Mouse (Mus musculus) embryonic facial prominence, embryonic 11.5 days (tissue): Measurements from ENCODE around the gene Bbc3. TPM values are rescaled to one million over a fixed set of nuclear protein-coding genes. Genes with fewer than 3 reads are reported as not detected.

Source experiments
- ATAC-seq: fragments of 200-750 bp; cut with Nextera tagmentation; replicated peaks from 2 replicates; pipeline ENCODE4 v1.8.0; 2017; ENCODE audit warnings: low read depth; ENCODE audit not compliant: insufficient number of reproducible peaks, low FRiP score, low TSS enrichment
- DNase-seq: peaks from one replicate; pipeline ENCODE4 v3.0.0-alpha.2; 2015; ENCODE audit warnings: low spot score
- H3K27ac ChIP-seq: fragments of 300-500 bp; sonication (generic); replicated peaks from 2 replicates; pipeline ENCODE4 v1.5.1; 2014; ENCODE audit warnings: mild to moderate bottlenecking, low read depth, low read length, control low read depth
- H3K27me3 ChIP-seq: fragments of 300-500 bp; sonication (generic); 2 replicates; pipeline ENCODE4 v1.6.1; 2014; ENCODE audit warnings: mild to moderate bottlenecking, low read length, moderate library complexity, mixed read lengths; ENCODE audit not compliant: control insufficient read depth, insufficient read depth
- H3K36me3 ChIP-seq: fragments of 300-500 bp; sonication (generic); replicated peaks from 2 replicates; pipeline ENCODE4 v1.6.1; 2014; ENCODE audit warnings: low read depth, mild to moderate bottlenecking, low read length, moderate library complexity, mixed read lengths; ENCODE audit not compliant: control insufficient read depth, insufficient read depth
- H3K4me1 ChIP-seq: fragments of 300-500 bp; sonication (generic); 2 replicates; pipeline ENCODE4 v1.6.1; 2014; ENCODE audit warnings: low read length, mixed read lengths; ENCODE audit not compliant: control insufficient read depth, insufficient read depth
- H3K4me2 ChIP-seq: fragments of 300-500 bp; sonication (generic); 2 replicates; pipeline ENCODE4 v1.6.1; 2014; ENCODE audit warnings: low read depth, mild to moderate bottlenecking, control low read depth, low read length, moderate library complexity
- H3K4me3 ChIP-seq: fragments of 300-500 bp; sonication (generic); 2 replicates; pipeline ENCODE4 v1.5.1; 2014; ENCODE audit warnings: low read depth, low read length, control low read depth
- H3K9ac ChIP-seq: fragments of 300-500 bp; sonication (generic); replicated peaks from 2 replicates; pipeline ENCODE4 v1.6.1; 2014; ENCODE audit warnings: mild to moderate bottlenecking, control low read depth, low read length
- H3K9me3 ChIP-seq: fragments of 300-500 bp; sonication (generic); replicated peaks from 2 replicates; pipeline ENCODE4 v1.6.1; 2016; ENCODE audit warnings: mild to moderate bottlenecking, low read length, inconsistent platforms, mixed read lengths; ENCODE audit not compliant: control insufficient read depth
- WGBS: fragments of 180-500 bp; shearing (Covaris S2); extraction: QIAGEN DNeasy Blood & Tissue Kit; methylation state at CpG from one replicate; pipeline ENCODE4 v1.1.7; 2014; 5-methylcytosine and 5-hydroxymethylcytosine counted together
- polyA plus RNA-seq: library from polyadenylated mRNA; unstranded; fragments of >200 nt; fragmentation: Nextera tagmentation; extraction: Ambion mirVana; gene quantifications from 2 replicates; pipeline ENCODE4 v1.2.1, GENCODE M21; 2014

Bbc3 gene
- polyA plus RNA-seq, 1 experiment from 2014 or later: 5.9 TPM

DNA sequence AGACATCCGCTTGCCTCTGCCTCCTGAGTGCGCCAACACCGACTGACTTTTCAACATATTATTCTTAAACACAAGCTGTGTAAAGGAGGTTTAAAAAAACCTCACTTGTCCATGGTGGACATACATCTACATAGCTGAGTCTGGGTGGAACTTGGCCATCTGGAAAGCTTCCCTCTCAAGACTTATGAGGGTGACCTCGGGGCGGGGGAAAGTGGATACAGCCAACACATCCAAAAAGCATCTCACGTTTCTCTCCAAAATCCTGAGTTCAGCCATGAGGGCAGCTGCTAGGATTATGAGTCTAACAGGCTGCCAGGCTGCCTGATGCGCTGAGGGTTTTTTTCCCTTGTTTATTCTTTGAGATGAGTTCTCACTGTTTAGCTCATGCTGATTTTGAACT, 16.5 kb downstream of the Bbc3 start:
- DNase-seq (no peak), ATAC-seq (no peak)
- H3K4me2 ChIP-seq: no peak overlapping the region
- H3K27me3 ChIP-seq: no peaks in the 10 kb centered on the region
- H3K4me3 ChIP-seq: no peak overlapping the region
- no peaks in the 10 kb centered on the region for H3K4me1 ChIP-seq
- WGBS: 83% methylated on average over 7 of the region's 7 CpGs
- no peaks in the 10 kb centered on the region for H3K9me3 ChIP-seq
- H3K36me3 ChIP-seq: no peaks in the 10 kb centered on the region; the same call in 1 of the 2 replicates
- H3K27ac ChIP-seq: no peak overlapping the region
- no peak overlapping the region for H3K9ac ChIP-seq

DNA sequence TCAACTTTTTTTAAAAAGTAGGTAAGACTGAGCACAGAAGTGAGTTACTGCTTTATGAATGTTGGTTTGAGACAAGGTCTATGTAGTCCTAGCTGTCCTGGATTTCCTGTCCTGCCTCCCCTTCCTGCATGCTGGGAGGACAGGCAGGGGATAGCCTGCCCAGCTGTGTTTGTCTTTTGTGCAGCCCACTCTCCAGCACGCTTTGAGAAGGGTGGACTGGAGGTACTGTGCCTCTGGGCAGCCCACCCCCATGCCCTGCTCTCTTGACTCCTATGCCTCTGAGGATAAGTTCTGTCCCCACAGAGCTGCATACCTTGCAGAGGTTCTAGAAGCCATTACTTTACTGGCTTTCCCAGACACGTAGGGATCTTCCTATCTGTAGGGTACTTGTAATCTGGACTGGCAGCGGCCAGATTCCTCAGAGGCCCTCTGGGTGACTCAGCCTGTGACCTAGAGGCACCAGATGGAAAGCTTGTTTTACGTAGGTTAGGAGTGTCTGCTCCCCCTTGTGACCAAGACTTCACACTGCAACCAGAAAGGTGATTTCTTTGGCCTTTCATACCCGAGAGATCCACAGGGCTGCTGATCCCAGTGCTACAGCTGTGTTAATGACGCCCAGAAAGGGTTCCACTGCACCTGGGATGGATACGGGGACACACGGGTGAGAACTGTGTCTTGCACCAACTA, 17.9 kb downstream of the Bbc3 start:
- Histone ChIP-seq H3K27ac (no peak overlapping the region), H3K9ac (no peak overlapping the region), H3K4me3 (no peak overlapping the region), H3K27me3 (no peaks in the 10 kb centered on the region), H3K4me2 (no peak overlapping the region), H3K9me3 (no peaks in the 10 kb centered on the region), H3K36me3 (no peaks in the 10 kb centered on the region; the same call in 1 of the 2 replicates), H3K4me1 (no peaks in the 10 kb centered on the region)
- WGBS: 24% methylated on average over 8 of the region's 8 CpGs
- peak; percentile 49; the same call in 1 of the 2 replicates for ATAC-seq
- DNase-seq: peak; percentile 82

- ATAC-seq (0 out of 2 replicates have a peak, but pooled peaks have one; percentile 11), DNase-seq (no peak)
- Histone ChIP-seq H3K36me3 (no peaks in the 10 kb centered on the region; the same call in 1 of the 2 replicates), H3K4me2 (no peak overlapping the region), H3K4me3 (no peak overlapping the region), H3K27me3 (no peaks in the 10 kb centered on the region), H3K27ac (no peak overlapping the region), H3K9ac (no peak overlapping the region), H3K9me3 (no peaks in the 10 kb centered on the region), H3K4me1 (no peaks in the 10 kb centered on the region)
- 90% methylated on average over 2 of the region's 2 CpGs for whole genome bisulfite sequencing
Measured at GRCm38 (mm10) chr7:16326607-16326971, 18.4 kb downstream of the Bbc3 start.

DNA sequence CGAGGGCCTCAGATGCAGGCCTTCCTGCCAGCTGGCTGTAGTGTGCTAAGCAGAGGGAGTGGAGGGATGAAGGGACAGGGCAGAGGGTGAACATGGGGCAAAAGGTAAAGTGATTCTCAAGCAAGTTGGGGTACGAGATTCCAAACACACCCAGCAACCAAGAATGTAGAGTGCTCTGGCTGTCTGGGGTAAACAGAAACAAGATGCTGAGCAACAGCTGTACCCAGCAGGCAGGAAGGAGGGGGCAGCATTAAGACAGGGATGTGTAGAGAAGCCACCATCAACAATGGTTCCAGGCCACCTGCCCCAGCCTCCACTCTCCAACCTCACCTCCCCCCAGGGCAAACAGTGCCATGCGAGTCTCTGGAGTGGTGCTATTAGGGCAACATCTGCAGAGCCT, 21.0 kb downstream of the Bbc3 start:
- Histone ChIP-seq H3K27ac (no peak overlapping the region), H3K4me3 (no peak overlapping the region), H3K9me3 (no peaks in the 10 kb centered on the region), H3K9ac (no peak overlapping the region), H3K36me3 (peaks cover 3% of the 10 kb centered on the region; the same call in 1 of the 2 replicates), H3K4me2 (no peak overlapping the region), H3K4me1 (no peaks in the 10 kb centered on the region), H3K27me3 (no peaks in the 10 kb centered on the region)
- WGBS: 85% methylated on average over 3 of the region's 3 CpGs
- no peak for DNase-seq
- no peak for ATAC-seq

- ATAC-seq (no peak), DNase-seq (peak; percentile 8)
- no peak overlapping the region for H3K4me2 ChIP-seq
- no peak overlapping the region for H3K27ac ChIP-seq
- H3K36me3 ChIP-seq: peaks cover 16% of the 10 kb centered on the region
- H3K9me3 ChIP-seq: no peaks in the 10 kb centered on the region
- H3K4me3 ChIP-seq: no peak overlapping the region
- no peak overlapping the region for H3K9ac ChIP-seq
- H3K27me3 ChIP-seq: no peaks in the 10 kb centered on the region
- 71% methylated on average over 2 of the region's 2 CpGs for WGBS
- no peaks in the 10 kb centered on the region for H3K4me1 ChIP-seq
Measured at GRCm38 (mm10) chr7:16337733-16338132, 29.5 kb downstream of the Bbc3 start.

- Histone ChIP-seq H3K4me1 (no peaks in the 10 kb centered on the region), H3K4me3 (no peak overlapping the region), H3K27me3 (no peaks in the 10 kb centered on the region), H3K27ac (no peak overlapping the region), H3K4me2 (no peak overlapping the region), H3K9ac (no peak overlapping the region), H3K36me3 (peaks cover 6% of the 10 kb centered on the region), H3K9me3 (no peaks in the 10 kb centered on the region)
- DNase-seq (no peak), ATAC-seq (no peak)
- WGBS: 87% methylated on average over 3 of the region's 3 CpGs
Measured at GRCm38 (mm10) chr7:16344598-16344997, 36.4 kb downstream of the Bbc3 start.

DNA sequence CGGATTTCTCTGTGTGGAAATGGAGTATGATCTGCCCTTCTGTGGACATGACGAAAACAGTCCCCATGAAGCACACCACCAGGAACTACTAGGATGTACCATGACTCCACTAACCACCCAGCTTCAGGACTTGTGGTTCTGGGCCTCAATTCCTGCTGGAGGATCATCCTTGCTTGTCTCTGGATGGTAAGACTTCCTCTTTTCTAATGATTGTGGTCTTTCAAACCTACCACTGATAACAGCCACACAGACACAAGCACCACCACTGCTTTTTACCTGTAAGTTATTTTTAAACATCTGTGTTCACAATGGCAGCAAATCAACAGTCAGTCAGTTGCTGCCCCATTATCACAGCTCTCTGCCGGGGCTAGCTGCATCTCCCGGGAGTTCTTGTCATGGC, 37.1 kb downstream of the Bbc3 start:
- H3K9ac ChIP-seq: no peak overlapping the region
- no peak for DNase-seq
- no peak for ATAC-seq
- H3K4me3 ChIP-seq: no peak overlapping the region
- no peak overlapping the region for H3K4me2 ChIP-seq
- WGBS: 86% methylated on average over 4 of the region's 4 CpGs
- H3K9me3 ChIP-seq: no peaks in the 10 kb centered on the region
- peaks cover 6% of the 10 kb centered on the region for H3K36me3 ChIP-seq
- no peaks in the 10 kb centered on the region for H3K27me3 ChIP-seq
- no peaks in the 10 kb centered on the region for H3K4me1 ChIP-seq
- no peak overlapping the region for H3K27ac ChIP-seq

GRCm38 (mm10) chr7:16349999-16350398, 41.8 kb downstream of the Bbc3 start:
- WGBS: 94% methylated on average over 5 of the region's 5 CpGs
- H3K9ac ChIP-seq: no peak overlapping the region

More at GRCm38 (mm10) chr7:16349999-16350398, 41.8 kb downstream of the Bbc3 start:
- H3K9me3 ChIP-seq: no peaks in the 10 kb centered on the region
- H3K4me3 ChIP-seq: no peak overlapping the region
- peaks cover 8% of the 10 kb centered on the region for H3K36me3 ChIP-seq
- no peak overlapping the region for H3K27ac ChIP-seq
- H3K27me3 ChIP-seq: no peaks in the 10 kb centered on the region
- DNase-seq (no peak), ATAC-seq (no peak)
- no peaks in the 10 kb centered on the region for H3K4me1 ChIP-seq
- no peak overlapping the region for H3K4me2 ChIP-seq
